8 mouse cellular contexts compared by ENCODE assay signal in genomic region chr5:120679676-120680555, GRCm38 (mm10). TPM values are rescaled to one million over a fixed set of nuclear protein-coding genes. Genes with fewer than 3 reads are reported as not detected.
DNase-seq lines count a peak whose midpoint lies in the region; ATAC-seq and TF ChIP-seq lines count a peak whose summit lies in the region.

No protein-coding gene starts in this region.

- no peaks in the 10 kb centered on the region for H3K36me3 ChIP-seq in heart, embryonic 15.5 days
- H3K36me3 ChIP-seq in kidney, postnatal 0 days (ENCODE audit: insufficient read depth, low read length) = no peaks in the 10 kb centered on the region

- H3K4me2 ChIP-seq in heart, embryonic 15.5 days = peak overlapping the region; percentile 66
- peak overlapping the region; percentile 60 for H3K4me2 ChIP-seq in kidney, postnatal 0 days (ENCODE audit: low read length)

- no peaks in the 10 kb centered on the region; the same call in 1 of the 2 replicates for H3K4me1 ChIP-seq in bone marrow, adult 2 months (ENCODE audit: control insufficient read depth, insufficient read depth, low read length)
- H3K4me1 ChIP-seq in heart, embryonic 15.5 days (replicated peaks) = peaks cover 11% of the 10 kb centered on the region
- H3K4me1 ChIP-seq in kidney, postnatal 0 days (replicated peaks; ENCODE audit: insufficient read depth, low read length) = no peaks in the 10 kb centered on the region; the same call in 1 of the 2 replicates

- TF ChIP-seq CTCF in bone marrow, adult 2 months (IDR thresholded peaks at IDR 0.05; ENCODE audit: control insufficient read depth, insufficient read depth, low read length) = peak; percentile 59
- peak; percentile 76 for TF ChIP-seq CTCF in kidney, postnatal 0 days (IDR thresholded peaks at IDR 0.05; ENCODE audit: low read depth)

- ATAC-seq in heart, embryonic 15.5 days (replicated peaks; ENCODE audit: insufficient number of reproducible peaks, insufficient read depth, low FRiP score, low read depth) = peak; percentile 79
- peak; percentile 79 for ATAC-seq in kidney, postnatal 0 days (replicated peaks; ENCODE audit: low FRiP score, low read depth)

- peaks cover 61% of the 10 kb centered on the region for H3K27me3 ChIP-seq in heart, embryonic 15.5 days
- H3K27me3 ChIP-seq in kidney, postnatal 0 days (ENCODE audit: insufficient read depth, low read length) = no peaks in the 10 kb centered on the region; the same call in 1 of the 2 replicates

- no peaks in the 10 kb centered on the region for H3K9me3 ChIP-seq in heart, embryonic 15.5 days (replicated peaks)
- H3K9me3 ChIP-seq in kidney, postnatal 0 days (replicated peaks; ENCODE audit: low read length) = no peaks in the 10 kb centered on the region

- no peak for TF ChIP-seq POLR2A in bone marrow, adult 2 months (IDR thresholded peaks at IDR 0.05; ENCODE audit: borderline replicate concordance, control insufficient read depth, low read depth, low read length)

- no peak overlapping the region for H3K27ac ChIP-seq in bone marrow, adult 2 months (ENCODE audit: control insufficient read depth, insufficient read depth, low read depth, low read length, poor library complexity)
- no peak overlapping the region for H3K27ac ChIP-seq in heart, embryonic 15.5 days
- peak overlapping the region; percentile 13; the same call in 1 of the 2 replicates for H3K27ac ChIP-seq in kidney, postnatal 0 days

- peak overlapping the region; percentile 4; the same call in 1 of the 2 replicates for H3K9ac ChIP-seq in heart, embryonic 15.5 days
- H3K9ac ChIP-seq in kidney, postnatal 0 days (ENCODE audit: low read depth, low read length) = peak overlapping the region; percentile 27; the same call in 1 of the 2 replicates

- WGBS in bone marrow, adult 2 months = 13% methylated on average over 24 of the region's 24 CpGs
- 3% methylated on average over 24 of the region's 24 CpGs for WGBS in heart, embryonic 15.5 days
- 2% methylated on average over 23 of the region's 24 CpGs for WGBS in kidney, postnatal 0 days

- DNase-seq in A20 (ENCODE audit: low read depth, low spot score) (peak; percentile 39), liver (peak; percentile 76)
- DNase-seq in fibroblast of lung, adult 2 months (ENCODE audit: low read depth) = peak; percentile 27
- DNase-seq in kidney, postnatal 0 days (ENCODE audit: low spot score) = peak; percentile 97
- peak; percentile 71 for DNase-seq in naive thymus-derived CD4-positive, alpha-beta T cell, adult 2 months (ENCODE audit: low read depth)
- DNase-seq in telencephalon, adult 2 months (ENCODE audit: low read depth, low spot score) = peak; percentile 93

- H3K4me3 ChIP-seq in bone marrow, adult 2 months (replicated peaks; ENCODE audit: control insufficient read depth, low read depth, low read length) = no peak overlapping the region
- peak overlapping the region; percentile 39 for H3K4me3 ChIP-seq in heart, embryonic 15.5 days
- H3K4me3 ChIP-seq in kidney, postnatal 0 days (replicated peaks; ENCODE audit: low read depth, low read length) = peak overlapping the region; percentile 24

RNA-seq across cellular contexts. Expression of gene Rasal1, which starts 31.3 kb away (rescaled TPM):
- 1.6 and 4.6 TPM in 2 replicates for polyA plus RNA-seq in bone marrow, adult 2 months (2011; ENCODE audit: insufficient read depth, insufficient read length, low replicate concordance, missing spikeins)
- 0.25 and 0.55 TPM in 2 replicates for polyA plus RNA-seq in heart, embryonic 15.5 days (2015; fragmentation: Nextera tagmentation; extraction: Ambion mirVana)
- 0.36 and 0.39 TPM in 2 replicates for polyA plus RNA-seq in kidney, postnatal 0 days (2015; fragmentation: Nextera tagmentation; extraction: Ambion mirVana)

RNA-seq across cellular contexts. Expression of gene Dtx1, which starts 31.8 kb away (rescaled TPM):
- 2.7 and 3.6 TPM in 2 replicates for polyA plus RNA-seq in bone marrow, adult 2 months (2011; ENCODE audit: insufficient read depth, insufficient read length, low replicate concordance, missing spikeins)
- 1.9 and 12.3 TPM in 2 replicates for polyA plus RNA-seq in heart, embryonic 15.5 days (2015; fragmentation: Nextera tagmentation; extraction: Ambion mirVana)
- 3.6 and 5.5 TPM in 2 replicates for polyA plus RNA-seq in kidney, postnatal 0 days (2015; fragmentation: Nextera tagmentation; extraction: Ambion mirVana)

RNA-seq across cellular contexts. Expression of gene Cfap73, which starts 45.9 kb away (rescaled TPM):
- not detected in 2 replicates for polyA plus RNA-seq in bone marrow, adult 2 months (2011; ENCODE audit: insufficient read depth, insufficient read length, low replicate concordance, missing spikeins)
- polyA plus RNA-seq in heart, embryonic 15.5 days (2015; fragmentation: Nextera tagmentation; extraction: Ambion mirVana) = 0.15 TPM in 1 of 2 replicates, not detected in the other
- not detected in 2 replicates for polyA plus RNA-seq in kidney, postnatal 0 days (2015; fragmentation: Nextera tagmentation; extraction: Ambion mirVana)

Comparison
In these comparisons a context has a peak if more than half of its experiments do, and no peak if none do; other contexts are left out.
1. DNase-seq: peak in every context shown above with its lines; median percentile 97 in kidney, postnatal 0 days; 93 in telencephalon, adult 2 months; 76 in liver; 71 in naive thymus-derived CD4-positive, alpha-beta T cell, adult 2 months; 39 in A20; 27 in fibroblast of lung, adult 2 months.